Mouse (Mus musculus) heart, adult 18-20 months (tissue): ENCODE data around the gene Clstn2. TPM values are rescaled to one million over a fixed set of nuclear protein-coding genes. Genes with fewer than 3 reads are reported as not detected.

Experiments
- DNase-seq, 2 experiments: peaks; one replicate each; pipeline ENCODE4 v3.0.0; 2021 to 2022; ENCODE audit warnings: mixed read lengths in 1 of 2
- total RNA-seq, 2 experiments: library from RNA; stranded (reverse); gene quantifications; 2 replicates each; pipeline ENCODE4 v1.2.3; 2021

Gene Clstn2
- total RNA-seq, 2 experiments from 2014 or later, result 0.42 to 0.75 TPM

DNA sequence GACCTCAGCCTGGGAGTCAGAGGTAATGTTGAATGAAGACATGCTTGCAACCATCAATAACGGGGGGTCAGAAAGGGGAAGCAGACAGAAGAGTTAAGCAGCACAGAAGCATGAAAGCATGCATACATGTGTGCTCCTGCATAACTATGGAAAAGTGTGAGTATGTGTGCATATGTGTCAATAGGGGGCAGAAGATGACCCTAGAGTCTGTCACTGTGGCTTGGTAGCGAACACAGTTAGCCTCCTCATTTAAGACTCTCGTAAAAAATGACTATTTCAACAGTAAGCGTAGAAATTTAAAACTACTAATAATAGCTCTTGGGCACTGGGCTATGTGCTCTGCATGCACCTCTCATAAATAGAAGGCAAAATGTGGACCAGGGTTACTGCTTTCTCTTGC is 573.2 kb downstream of the Clstn2 start:
- DNase-seq, result no peak

DNA sequence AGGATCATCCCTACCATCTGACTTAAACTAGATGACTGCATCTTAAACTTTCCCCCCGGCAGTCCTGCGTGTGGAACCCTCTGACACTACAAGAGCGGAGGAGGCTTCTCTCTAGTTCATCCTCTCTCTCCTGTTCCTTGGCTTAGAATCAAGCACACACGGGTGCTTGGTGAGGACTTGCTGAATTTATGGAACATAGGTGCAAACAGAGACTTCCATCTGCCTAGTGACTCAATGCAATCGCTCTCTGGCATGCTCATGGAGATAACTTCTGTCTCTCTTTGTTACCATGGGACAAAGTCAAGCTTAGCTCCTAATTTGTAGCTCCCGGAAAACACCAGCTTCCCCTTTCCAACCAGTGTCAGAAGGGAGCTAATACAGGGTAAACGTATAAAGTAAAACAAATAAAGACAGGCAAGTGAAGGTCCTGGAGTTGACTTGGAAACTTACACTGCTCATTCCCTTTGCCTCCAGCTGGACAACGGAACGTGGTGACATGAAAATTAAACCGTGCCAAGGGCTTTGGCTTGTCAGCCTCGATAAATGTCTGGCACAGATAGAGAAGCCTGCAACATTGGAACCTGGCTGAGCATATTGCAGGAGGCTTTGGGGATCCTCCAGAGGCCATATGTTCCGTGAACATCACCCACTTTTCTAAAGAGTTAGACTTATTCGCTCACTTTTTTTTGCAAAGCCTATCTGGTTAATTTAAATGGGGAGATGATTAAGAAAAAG is 583.5 kb downstream of the Clstn2 start:
- DNase-seq, result peak; percentile 64 to 70

- DNase-seq, result no peak
Measured at GRCm38 (mm10) chr9:97439872-97440636, 592.9 kb downstream of the Clstn2 start.

GRCm38 (mm10) chr9:97434666-97435065 is 598.3 kb downstream of the Clstn2 start:
- DNase-seq, result no peak

DNA sequence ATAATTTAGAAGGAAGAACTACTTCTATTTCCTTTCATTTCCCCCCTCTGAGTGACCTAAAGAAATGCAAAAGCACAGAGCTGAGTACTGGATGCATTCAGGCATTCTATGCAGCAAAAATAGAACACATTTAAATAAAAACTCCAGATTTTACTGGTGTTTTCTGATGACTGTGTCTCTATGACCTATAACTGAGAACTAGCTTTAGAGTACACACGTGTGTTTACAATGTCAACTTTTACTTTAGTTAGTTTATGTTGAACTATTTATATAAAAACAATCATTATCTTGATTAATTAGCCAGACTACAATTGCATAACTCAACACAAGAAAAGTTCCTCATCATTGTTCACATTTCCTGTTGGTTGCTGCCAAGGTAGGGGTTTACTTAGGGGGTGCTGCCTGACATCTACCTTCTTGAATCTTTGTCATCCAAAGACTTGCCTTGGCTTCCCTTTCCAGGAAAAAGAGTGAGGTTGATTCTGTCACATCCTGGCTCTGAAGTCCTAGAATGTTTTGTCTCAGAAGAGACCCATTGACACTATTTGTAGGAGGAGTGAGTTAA is 603.0 kb downstream of the Clstn2 start:
- DNase-seq, result no peak

- DNase-seq, result no peak
Measured at GRCm38 (mm10) chr9:97428127-97428526, 604.9 kb downstream of the Clstn2 start.

- no peak for DNase-seq
Measured at GRCm38 (mm10) chr9:97420896-97421295, 612.1 kb downstream of the Clstn2 start.

GRCm38 (mm10) chr9:97414876-97415668 is 617.9 kb downstream of the Clstn2 start:
- DNase-seq, result no peak

DNA sequence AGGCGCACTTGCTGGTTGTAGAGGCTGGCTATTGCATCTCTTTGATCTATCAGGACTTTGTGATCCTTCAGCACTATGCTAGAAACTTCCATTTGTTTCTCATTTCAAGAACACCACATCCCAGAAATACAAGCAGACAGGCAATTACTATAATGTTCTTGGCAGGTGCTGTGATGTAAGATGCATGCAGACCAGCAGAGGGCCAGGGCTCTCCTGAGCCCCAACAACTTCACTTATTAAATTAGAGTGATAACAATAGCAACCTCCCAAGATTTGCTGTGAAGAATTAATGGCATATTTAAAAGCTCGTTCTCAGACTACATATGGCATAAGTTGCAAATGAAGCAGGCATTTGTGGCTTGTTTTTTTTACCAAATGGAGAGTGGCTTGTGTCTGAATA is 624.8 kb downstream of the Clstn2 start:
- no peak for DNase-seq
